Mouse (Mus musculus) 416B (cell line): ENCODE measurements around the gene Capn7.

ENCODE experiments used
- DNase-seq: peaks from one replicate; pipeline ENCODE4 v3.0.0; 2011; ENCODE audit warnings: low read depth

Gene Capn7

GRCm38 (mm10) chr14:31396428-31396827 lies 60.0 kb downstream of the Capn7 start:
- no peak for DNase-seq

GRCm38 (mm10) chr14:31397353-31397752 lies 60.9 kb downstream of the Capn7 start:
- DNase-seq = no peak

- no peak for DNase-seq
Measured at GRCm38 (mm10) chr14:31397791-31398595, 61.6 kb downstream of the Capn7 start.

- DNase-seq = no peak
Measured at GRCm38 (mm10) chr14:31398819-31399218, 62.4 kb downstream of the Capn7 start.

GRCm38 (mm10) chr14:31399271-31399670 lies 62.8 kb downstream of the Capn7 start:
- DNase-seq = no peak

GRCm38 (mm10) chr14:31400246-31400645 lies 63.8 kb downstream of the Capn7 start:
- DNase-seq = no peak

GRCm38 (mm10) chr14:31400896-31401295 lies 64.5 kb downstream of the Capn7 start:
- no peak for DNase-seq

GRCm38 (mm10) chr14:31401918-31402427 lies 65.5 kb downstream of the Capn7 start:
- no peak for DNase-seq

GRCm38 (mm10) chr14:31402693-31403092 lies 66.3 kb downstream of the Capn7 start:
- DNase-seq = no peak

GRCm38 (mm10) chr14:31403556-31403955 lies 67.1 kb downstream of the Capn7 start:
- DNase-seq = no peak

GRCm38 (mm10) chr14:31403995-31404394 lies 67.6 kb downstream of the Capn7 start:
- no peak for DNase-seq

- DNase-seq = no peak
Measured at GRCm38 (mm10) chr14:31404663-31405062, 68.2 kb downstream of the Capn7 start.

- DNase-seq = no peak
Measured at GRCm38 (mm10) chr14:31405652-31406051, 69.2 kb downstream of the Capn7 start.

- DNase-seq = no peak
Measured at GRCm38 (mm10) chr14:31406154-31406810, 69.8 kb downstream of the Capn7 start.

- DNase-seq = no peak
Measured at GRCm38 (mm10) chr14:31407208-31407607, 70.8 kb downstream of the Capn7 start.

- DNase-seq = no peak
Measured at GRCm38 (mm10) chr14:31407911-31408604, 71.6 kb downstream of the Capn7 start.

- no peak for DNase-seq
Measured at GRCm38 (mm10) chr14:31408666-31409065, 72.2 kb downstream of the Capn7 start.

- no peak for DNase-seq
Measured at GRCm38 (mm10) chr14:31410123-31410724, 73.8 kb downstream of the Capn7 start.

GRCm38 (mm10) chr14:31410737-31411136 lies 74.3 kb downstream of the Capn7 start:
- DNase-seq = no peak

GRCm38 (mm10) chr14:31412651-31413056 lies 76.2 kb downstream of the Capn7 start:
- no peak for DNase-seq

GRCm38 (mm10) chr14:31413475-31414086 lies 77.1 kb downstream of the Capn7 start:
- peak; percentile 30 for DNase-seq
